Mouse (Mus musculus): ENCODE measurements around the gene 4933428G20Rik. TPM values are rescaled to one million over a fixed set of nuclear protein-coding genes. Genes with fewer than 3 reads are reported as not detected.

4933428G20Rik gene
- polyA plus RNA-seq, 1 experiment, result not detected

- Histone ChIP-seq H3K27ac (replicated peaks; ENCODE audit: low read depth, low read length) (no peak overlapping the region), H3K4me3 (ENCODE audit: insufficient read depth, low read depth, low read length) (no peak overlapping the region), H3K4me1 (ENCODE audit: control insufficient read depth, insufficient read depth, insufficient read length, low read length) (no peaks in the 10 kb centered on the region; the same call in 1 of the 2 replicates)
These were observed 33.5 kb downstream of the 4933428G20Rik start for GRCm38 (mm10) chr11:97466444-97467160.

DNA sequence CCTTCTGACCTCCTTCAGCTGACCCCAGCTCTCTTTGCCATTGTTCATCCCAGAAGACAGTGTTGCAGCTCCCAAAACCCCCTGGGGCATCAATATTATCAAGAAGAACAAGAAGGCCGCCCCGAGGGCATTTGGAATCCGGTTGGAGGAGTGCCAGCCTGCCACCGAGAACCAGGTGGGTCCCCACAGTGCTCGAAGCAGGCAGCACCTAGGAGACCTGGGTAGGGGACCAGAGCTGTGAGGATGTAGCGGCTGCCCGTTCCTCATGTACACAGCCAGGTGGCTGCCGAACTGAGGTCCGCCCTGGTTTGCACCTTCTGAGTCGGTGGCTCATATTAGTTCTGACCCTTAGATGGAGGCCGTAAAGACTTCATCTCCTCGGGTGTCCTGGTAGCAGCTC lies 34.2 kb downstream of the 4933428G20Rik start:
- Histone ChIP-seq H3K4me1 (ENCODE audit: control insufficient read depth, insufficient read depth, insufficient read length, low read length) (no peaks in the 10 kb centered on the region; the same call in 1 of the 2 replicates), H3K4me3 (ENCODE audit: insufficient read depth, low read depth, low read length) (no peak overlapping the region)

GRCm38 (mm10) chr11:97463991-97464390 lies 36.1 kb downstream of the 4933428G20Rik start:
- Histone ChIP-seq H3K27ac (replicated peaks; ENCODE audit: low read depth, low read length) (no peak overlapping the region), H3K4me3 (ENCODE audit: insufficient read depth, low read depth, low read length) (no peak overlapping the region), H3K4me1 (ENCODE audit: control insufficient read depth, insufficient read depth, insufficient read length, low read length) (no peaks in the 10 kb centered on the region; the same call in 1 of the 2 replicates)

More for the DNA sequence above, 34.2 kb downstream of the 4933428G20Rik start:
- H3K27ac ChIP-seq (replicated peaks; ENCODE audit: low read depth, low read length), result no peak overlapping the region

GRCm38 (mm10) chr11:97463166-97463565 lies 37.0 kb downstream of the 4933428G20Rik start:
- Histone ChIP-seq H3K27ac (replicated peaks; ENCODE audit: low read depth, low read length) (no peak overlapping the region), H3K4me1 (ENCODE audit: control insufficient read depth, insufficient read depth, insufficient read length, low read length) (no peaks in the 10 kb centered on the region; the same call in 1 of the 2 replicates), H3K4me3 (ENCODE audit: insufficient read depth, low read depth, low read length) (no peak overlapping the region)

DNA sequence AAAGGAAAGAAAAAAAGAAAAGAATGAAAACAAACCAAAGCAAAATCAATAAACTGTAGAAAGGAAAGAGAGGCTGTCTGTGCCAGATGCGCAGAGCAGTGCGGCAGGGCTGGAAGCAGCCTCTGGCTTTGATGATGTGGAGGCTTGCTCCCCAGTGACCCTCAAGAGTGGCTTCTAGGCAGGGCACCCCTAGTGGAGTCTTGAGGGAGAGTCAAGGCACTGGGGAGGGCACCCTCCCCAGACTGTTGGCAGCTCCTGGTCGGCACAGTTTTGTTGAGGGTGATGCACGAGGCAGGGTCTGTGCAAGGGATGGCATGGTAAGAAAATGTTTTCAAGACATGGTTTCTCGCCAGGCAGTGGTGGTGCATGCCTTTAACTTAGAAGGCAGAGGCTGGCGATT lies 37.6 kb downstream of the 4933428G20Rik start:
- Histone ChIP-seq H3K4me3 (ENCODE audit: insufficient read depth, low read depth, low read length) (no peak overlapping the region), H3K4me1 (ENCODE audit: control insufficient read depth, insufficient read depth, insufficient read length, low read length) (no peaks in the 10 kb centered on the region; the same call in 1 of the 2 replicates), H3K27ac (replicated peaks; ENCODE audit: low read depth, low read length) (no peak overlapping the region)

GRCm38 (mm10) chr11:97461307-97461820 lies 38.8 kb downstream of the 4933428G20Rik start:
- Histone ChIP-seq H3K4me3 (ENCODE audit: insufficient read depth, low read depth, low read length) (no peak overlapping the region), H3K27ac (replicated peaks; ENCODE audit: low read depth, low read length) (no peak overlapping the region), H3K4me1 (ENCODE audit: control insufficient read depth, insufficient read depth, insufficient read length, low read length) (no peaks in the 10 kb centered on the region; the same call in 1 of the 2 replicates)

GRCm38 (mm10) chr11:97457120-97457519 lies 43.0 kb downstream of the 4933428G20Rik start:
- H3K27ac ChIP-seq (replicated peaks; ENCODE audit: low read depth, low read length), result no peak overlapping the region
- no peaks in the 10 kb centered on the region for H3K4me1 ChIP-seq (ENCODE audit: control insufficient read depth, insufficient read depth, insufficient read length, low read length)
- no peak overlapping the region for H3K4me3 ChIP-seq (ENCODE audit: insufficient read depth, low read depth, low read length)

- Histone ChIP-seq H3K4me3 (ENCODE audit: insufficient read depth, low read depth, low read length) (no peak overlapping the region), H3K27ac (replicated peaks; ENCODE audit: low read depth, low read length) (no peak overlapping the region), H3K4me1 (ENCODE audit: control insufficient read depth, insufficient read depth, insufficient read length, low read length) (peaks cover 10% of the 10 kb centered on the region; the same call in 1 of the 2 replicates)
These were observed 48.5 kb downstream of the 4933428G20Rik start for GRCm38 (mm10) chr11:97451625-97452024.

GRCm38 (mm10) chr11:97450305-97450922 lies 49.7 kb downstream of the 4933428G20Rik start:
- H3K27ac ChIP-seq (replicated peaks; ENCODE audit: low read depth, low read length), result peak overlapping the region; percentile 81
- peak overlapping the region; percentile 50 for H3K4me3 ChIP-seq (ENCODE audit: insufficient read depth, low read depth, low read length)
- peaks cover 10% of the 10 kb centered on the region; the same call in 1 of the 2 replicates for H3K4me1 ChIP-seq (ENCODE audit: control insufficient read depth, insufficient read depth, insufficient read length, low read length)

GRCm38 (mm10) chr11:97449601-97450293 lies 50.4 kb downstream of the 4933428G20Rik start:
- Histone ChIP-seq H3K4me1 (ENCODE audit: control insufficient read depth, insufficient read depth, insufficient read length, low read length) (peaks cover 10% of the 10 kb centered on the region; the same call in 1 of the 2 replicates), H3K4me3 (ENCODE audit: insufficient read depth, low read depth, low read length) (peak overlapping the region; percentile 50), H3K27ac (replicated peaks; ENCODE audit: low read depth, low read length) (peak overlapping the region; percentile 81)

- H3K27ac ChIP-seq (replicated peaks; ENCODE audit: low read depth, low read length), result peak overlapping the region; percentile 75
- H3K4me1 ChIP-seq (ENCODE audit: control insufficient read depth, insufficient read depth, insufficient read length, low read length), result peaks cover 10% of the 10 kb centered on the region; the same call in 1 of the 2 replicates
- no peak overlapping the region for H3K4me3 ChIP-seq (ENCODE audit: insufficient read depth, low read depth, low read length)
These were observed 51.3 kb downstream of the 4933428G20Rik start for GRCm38 (mm10) chr11:97448611-97449394.

- Histone ChIP-seq H3K27ac (replicated peaks; ENCODE audit: low read depth, low read length) (no peak overlapping the region), H3K4me1 (ENCODE audit: control insufficient read depth, insufficient read depth, insufficient read length, low read length) (peaks cover 10% of the 10 kb centered on the region; the same call in 1 of the 2 replicates), H3K4me3 (ENCODE audit: insufficient read depth, low read depth, low read length) (no peak overlapping the region)
These were observed 52.2 kb downstream of the 4933428G20Rik start for GRCm38 (mm10) chr11:97447979-97448378.

DNA sequence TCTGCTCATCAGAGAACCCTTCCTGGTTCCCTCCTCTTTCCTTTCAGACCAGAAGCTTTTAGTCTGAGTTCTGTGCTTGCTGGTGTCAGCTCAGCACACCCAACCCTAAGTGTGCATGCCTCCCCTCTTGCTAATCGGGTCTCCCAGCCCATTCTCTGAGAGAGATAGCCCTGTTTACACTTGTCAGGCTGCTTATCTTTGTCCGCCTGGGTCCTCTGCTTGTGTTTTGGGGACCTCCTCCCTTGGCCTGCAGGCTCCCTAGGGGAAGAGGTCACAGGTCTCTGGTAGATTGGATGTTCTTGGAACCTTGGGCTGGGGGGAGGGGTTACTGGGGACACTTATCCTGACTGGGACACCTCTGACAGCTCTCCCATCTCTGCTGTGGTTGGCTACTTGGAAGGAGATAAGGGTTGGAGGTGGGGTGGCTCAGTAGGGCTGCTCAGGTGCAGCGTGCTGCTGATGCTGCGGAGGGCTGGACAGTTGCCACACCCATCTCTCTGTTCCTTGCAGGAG lies 54.1 kb downstream of the 4933428G20Rik start:
- H3K4me1 ChIP-seq (ENCODE audit: control insufficient read depth, insufficient read depth, insufficient read length, low read length), result peaks cover 14% of the 10 kb centered on the region; the same call in 1 of the 2 replicates
- no peak overlapping the region for H3K4me3 ChIP-seq (ENCODE audit: insufficient read depth, low read depth, low read length)
- H3K27ac ChIP-seq (replicated peaks; ENCODE audit: low read depth, low read length), result no peak overlapping the region

DNA sequence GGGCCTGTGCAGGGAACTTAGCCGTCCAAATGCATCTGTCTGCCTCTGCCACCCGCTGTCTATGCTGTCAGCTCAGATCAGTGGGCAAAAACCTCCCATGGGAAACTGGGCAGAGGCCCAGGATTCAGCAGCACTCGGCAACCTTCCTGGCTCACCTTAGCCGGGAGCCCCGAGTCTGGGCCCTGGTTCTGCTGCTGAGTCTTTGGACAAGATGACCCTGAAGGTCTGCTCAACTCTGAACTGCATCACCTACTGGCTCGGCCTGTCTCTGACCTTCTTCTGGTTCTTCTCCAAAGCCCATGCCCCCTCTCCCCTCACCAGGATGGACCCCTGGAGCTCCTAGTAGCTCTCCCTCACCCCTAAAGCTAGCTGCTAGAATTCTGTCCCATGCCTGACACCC lies 54.5 kb downstream of the 4933428G20Rik start:
- no peak overlapping the region for H3K27ac ChIP-seq (replicated peaks; ENCODE audit: low read depth, low read length)
- no peak overlapping the region for H3K4me3 ChIP-seq (ENCODE audit: insufficient read depth, low read depth, low read length)
- peaks cover 14% of the 10 kb centered on the region; the same call in 1 of the 2 replicates for H3K4me1 ChIP-seq (ENCODE audit: control insufficient read depth, insufficient read depth, insufficient read length, low read length)
